Mouse (Mus musculus) midbrain, postnatal 0 days (tissue): ENCODE data around the gene Arcn1. TPM values are rescaled to one million over a fixed set of nuclear protein-coding genes. Genes with fewer than 3 reads are reported as not detected.

Experiments
- ATAC-seq: fragments of 200-750 bp; cut with Nextera tagmentation; 2 replicates; pipeline ENCODE4 v1.8.0; 2017; ENCODE audit warnings: moderate number of reproducible peaks, mild to moderate bottlenecking, moderate TSS enrichment, moderate library complexity; ENCODE audit not compliant: low FRiP score
- DNase-seq: peaks from one replicate; pipeline ENCODE4 v3.0.0-alpha.2; 2015; ENCODE audit warnings: low spot score
- H3K27ac ChIP-seq: fragments of 300-500 bp; sonication (generic); 2 replicates; pipeline ENCODE4 v1.5.1; 2014; ENCODE audit warnings: low read depth, mild to moderate bottlenecking, low read length, mixed read lengths
- H3K27me3 ChIP-seq: fragments of 300-500 bp; sonication (generic); 2 replicates; pipeline ENCODE4 v1.6.1; 2014; ENCODE audit warnings: low read length, control low read depth, mixed read lengths; ENCODE audit not compliant: insufficient read depth
- H3K36me3 ChIP-seq: fragments of 300-500 bp; sonication (generic); 2 replicates; pipeline ENCODE4 v1.6.1; 2014; ENCODE audit warnings: low read length, control low read depth, mixed read lengths; ENCODE audit not compliant: insufficient read depth
- H3K4me1 ChIP-seq: fragments of 300-500 bp; sonication (generic); 2 replicates; pipeline ENCODE4 v1.6.1; 2014; ENCODE audit warnings: mild to moderate bottlenecking, control low read depth, antibody characterized with exemption, low read length, mixed read lengths; ENCODE audit not compliant: insufficient read depth
- H3K4me2 ChIP-seq: fragments of 300-500 bp; sonication (generic); 2 replicates; pipeline ENCODE4 v1.6.1; 2014; ENCODE audit warnings: low read depth, mild to moderate bottlenecking, low read length, mixed read lengths; ENCODE audit not compliant: poor library complexity, severe bottlenecking
- H3K4me3 ChIP-seq: fragments of 300-500 bp; sonication (generic); 2 replicates; pipeline ENCODE4 v1.5.1; 2014; ENCODE audit warnings: low read depth, mild to moderate bottlenecking, low read length, moderate library complexity
- H3K9ac ChIP-seq: fragments of 300-500 bp; sonication (generic); replicated peaks from 2 replicates; pipeline ENCODE4 v1.6.1; 2014; ENCODE audit warnings: mild to moderate bottlenecking, low read length, moderate library complexity, mixed read lengths; ENCODE audit not compliant: poor library complexity, severe bottlenecking
- H3K9me3 ChIP-seq: fragments of 300-500 bp; sonication (generic); 2 replicates; pipeline ENCODE4 v1.6.1; 2016; ENCODE audit warnings: low read length, control low read depth
- CTCF ChIP-seq: IDR thresholded peaks from 2 replicates; pipeline ENCODE4 v1.5.1; 2016; ENCODE audit warnings: antibody characterized with exemption, mild to moderate bottlenecking
- WGBS: fragments of 180-500 bp; shearing (Covaris S2); extraction: QIAGEN DNeasy Blood & Tissue Kit; methylation state at CpG from one replicate; pipeline ENCODE4 v1.1.7; 2014; 5-methylcytosine and 5-hydroxymethylcytosine counted together
- polyA plus RNA-seq: library from polyadenylated mRNA; unstranded; fragments of >200 nt; fragmentation: Nextera tagmentation; extraction: Ambion mirVana; gene quantifications from 2 replicates; pipeline ENCODE4 v1.2.1, GENCODE M21; 2015
- total RNA-seq: library from RNA; depleted of rRNA; stranded (reverse); fragments of >200 nt; gene quantifications from 2 replicates; pipeline ENCODE4 v1.2.3, GENCODE M21; 2014; rRNA removed

The Arcn1 gene
- total and polyA plus RNA-seq, 2 experiments from 2014 or later = 93.7 to 106 TPM

- DNase-seq = no peak
- no peaks in the 10 kb centered on the region for H3K9me3 ChIP-seq
- TF ChIP-seq CTCF = no peak
- peaks cover 48% of the 10 kb centered on the region for H3K36me3 ChIP-seq
- no peak overlapping the region for H3K4me3 ChIP-seq
- H3K27ac ChIP-seq = no peak overlapping the region
- no peaks in the 10 kb centered on the region for H3K4me1 ChIP-seq
- 88% methylated on average over 11 of the region's 11 CpGs for WGBS
- H3K9ac ChIP-seq = no peak overlapping the region
- no peak for ATAC-seq
- no peak overlapping the region for H3K4me2 ChIP-seq
- no peaks in the 10 kb centered on the region for H3K27me3 ChIP-seq
Measured at GRCm38 (mm10) chr9:44693071-44693470, 74.6 kb downstream of the Arcn1 start.

GRCm38 (mm10) chr9:44691671-44692520 lies 75.7 kb downstream of the Arcn1 start:
- Histone ChIP-seq H3K4me1 (0 out of 2 replicates have a peak, but pooled peaks cover 2% of the 10 kb centered on the region), H3K4me3 (no peak overlapping the region), H3K27me3 (no peaks in the 10 kb centered on the region), H3K9me3 (no peaks in the 10 kb centered on the region), H3K27ac (peak overlapping the region; percentile 6; the same call in 1 of the 2 replicates), H3K9ac (no peak overlapping the region), H3K4me2 (no peak overlapping the region), H3K36me3 (peaks cover 48% of the 10 kb centered on the region)
- no peak for TF ChIP-seq CTCF
- WGBS = 83% methylated on average over 21 of the region's 21 CpGs
- ATAC-seq (no peak), DNase-seq (peak; percentile 65)

Other genes starting within 250 kb of the Arcn1 start
- not detected in 2 replicates for gene Cxcr5, start 206.0 kb downstream of the Arcn1 start, total RNA-seq
- gene Cxcr5, start 206.0 kb downstream of the Arcn1 start, polyA plus RNA-seq = not detected in 2 replicates
- 68.6 and 87.2 TPM in 2 replicates for gene Ddx6, start 163.0 kb downstream of the Arcn1 start, total RNA-seq
- 14.8 and 19.9 TPM in 2 replicates for gene Ddx6, start 163.0 kb downstream of the Arcn1 start, polyA plus RNA-seq
- not detected in 2 replicates for gene Treh, start 94.6 kb downstream of the Arcn1 start, total RNA-seq
- not detected in 2 replicates for gene Treh, start 94.6 kb downstream of the Arcn1 start, polyA plus RNA-seq
- 140 and 154 TPM in 2 replicates for gene Phldb1, start 32.6 kb downstream of the Arcn1 start, total RNA-seq
- gene Phldb1, start 32.6 kb downstream of the Arcn1 start, polyA plus RNA-seq = 34.8 and 41.0 TPM in 2 replicates
- 64.8 and 72.1 TPM in 2 replicates for gene Ift46, start 63 bp upstream of the Arcn1 start, total RNA-seq
- 151 and 170 TPM in 2 replicates for gene Ift46, start 63 bp upstream of the Arcn1 start, polyA plus RNA-seq
- 29.9 and 32.6 TPM in 2 replicates for gene Tmem25, start 31.5 kb upstream of the Arcn1 start, total RNA-seq
- 25.9 and 30.1 TPM in 2 replicates for gene Tmem25, start 31.5 kb upstream of the Arcn1 start, polyA plus RNA-seq
- gene Ttc36, start 35.2 kb upstream of the Arcn1 start, total RNA-seq = 3.3 TPM in 1 of 2 replicates, not detected in the other
- 0.61 and 1.0 TPM in 2 replicates for gene Ttc36, start 35.2 kb upstream of the Arcn1 start, polyA plus RNA-seq
- 27.8 and 28.0 TPM in 2 replicates for gene Kmt2a, start 113.5 kb upstream of the Arcn1 start, total RNA-seq
- gene Kmt2a, start 113.5 kb upstream of the Arcn1 start, polyA plus RNA-seq = 14.0 and 20.0 TPM in 2 replicates
- 204 and 253 TPM in 2 replicates for gene Atp5l, start 152.9 kb upstream of the Arcn1 start, total RNA-seq
- 870 and 874 TPM in 2 replicates for gene Atp5l, start 152.9 kb upstream of the Arcn1 start, polyA plus RNA-seq
- gene Ube4a, start 197.8 kb upstream of the Arcn1 start, total RNA-seq = 51.9 and 62.2 TPM in 2 replicates
- gene Ube4a, start 197.8 kb upstream of the Arcn1 start, polyA plus RNA-seq = 26.4 and 26.7 TPM in 2 replicates
- gene Cd3g, start 212.6 kb upstream of the Arcn1 start, total RNA-seq = not detected in 2 replicates
- not detected in 2 replicates for gene Cd3g, start 212.6 kb upstream of the Arcn1 start, polyA plus RNA-seq
- gene Cd3d, start 213.9 kb upstream of the Arcn1 start, total RNA-seq = not detected in 2 replicates
- not detected in 2 replicates for gene Cd3d, start 213.9 kb upstream of the Arcn1 start, polyA plus RNA-seq
- not detected in 2 replicates for gene Cd3e, start 241.8 kb upstream of the Arcn1 start, total RNA-seq
- gene Cd3e, start 241.8 kb upstream of the Arcn1 start, polyA plus RNA-seq = 0.11 and 0.15 TPM in 2 replicates